Mouse (Mus musculus) kidney, adult 2 months (tissue): ENCODE results near the gene Grm2. TPM values are rescaled to one million over a fixed set of nuclear protein-coding genes. Genes with fewer than 3 reads are reported as not detected.
A peak's percentile ranks its signal among the peaks of the same experiment; 100 is the strongest.
"Not testable (repeated sequence)": the region's sequence is repeated elsewhere in the genome, so short reads cannot be mapped to it uniquely, and the experiment has no call there.

ENCODE experiments used
- DNase-seq: peaks from one replicate; pipeline ENCODE4 v3.0.0; 2021
- H3K27ac ChIP-seq: fragments of 200-500 bp; 2 replicates; pipeline ENCODE4 v1.5.1; 2012; ENCODE audit warnings: low read depth, low read length, control low read depth, inconsistent platforms; ENCODE audit not compliant: insufficient read depth
- H3K27me3 ChIP-seq: fragments of 200-500 bp; replicated peaks from 2 replicates; pipeline ENCODE4 v1.6.1; 2012; ENCODE audit warnings: mild to moderate bottlenecking, moderate library complexity, low read length, inconsistent platforms; ENCODE audit not compliant: control insufficient read depth, insufficient read depth
- H3K36me3 ChIP-seq: fragments of 200-500 bp; 2 replicates; pipeline ENCODE4 v1.6.1; 2012; ENCODE audit warnings: mild to moderate bottlenecking, moderate library complexity, low read length, inconsistent platforms; ENCODE audit not compliant: control insufficient read depth, insufficient read depth
- H3K4me1 ChIP-seq: fragments of 200-500 bp; 2 replicates; pipeline ENCODE4 v1.6.1; 2011; ENCODE audit warnings: low read length; ENCODE audit not compliant: control insufficient read depth, insufficient read depth
- H3K4me3 ChIP-seq: fragments of 200-500 bp; 2 replicates; pipeline ENCODE4 v1.5.1; 2011; ENCODE audit warnings: mild to moderate bottlenecking, low read depth, low read length, control low read depth; ENCODE audit not compliant: insufficient read depth
- CTCF ChIP-seq: fragments of 200-500 bp; conservative IDR thresholded peaks from 2 replicates; pipeline ENCODE4 v1.5.1; 2011; ENCODE audit warnings: low read depth, mild to moderate bottlenecking, control low read depth, low read length, moderate library complexity, mixed read lengths; ENCODE audit not compliant: insufficient read depth, insufficient read length
- POLR2A ChIP-seq: fragments of 200-500 bp; IDR thresholded peaks from one replicate; pipeline ENCODE4 v1.6.1; 2011; ENCODE audit warnings: low read depth, low read length, control low read depth
- WGBS: fragments of 180-500 bp; shearing (Covaris S2); methylation state at CpG from one replicate; pipeline ENCODE4 v1.1.7; 2018; 5-methylcytosine and 5-hydroxymethylcytosine counted together
- polyA plus RNA-seq: library from polyadenylated mRNA; depleted of rRNA; stranded (reverse); fragments of >200 nt; gene quantifications from 2 replicates; pipeline ENCODE4 v1.2.3, GENCODE M21; 2012

The Grm2 gene
- polyA plus RNA-seq, 1 experiment: not detected

DNA sequence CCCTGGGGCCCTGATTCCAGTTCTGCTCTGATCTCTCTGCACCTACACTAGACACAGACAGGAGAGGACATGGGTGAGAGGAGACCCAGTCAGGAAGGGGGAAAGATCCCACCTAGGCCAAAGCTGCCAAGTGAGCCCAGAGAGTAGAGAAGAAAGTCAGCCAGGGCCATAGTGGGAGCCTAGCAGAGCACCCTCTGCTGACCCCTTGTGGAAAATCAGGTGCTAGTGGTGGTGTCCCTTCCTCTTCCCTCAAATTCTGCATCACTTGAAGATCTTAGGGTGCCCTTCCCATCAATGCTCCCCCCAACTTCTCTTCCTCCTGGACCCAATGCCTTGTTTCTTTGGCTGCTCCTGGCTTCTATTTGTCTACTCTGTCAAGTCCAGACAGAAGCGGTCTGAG is 3.2 kb downstream of the Grm2 start:
- Histone ChIP-seq H3K27ac (no peak overlapping the region), H3K4me3 (no peak overlapping the region), H3K27me3 (0 out of 2 replicates have a peak, but pooled peaks cover 4% of the 10 kb centered on the region), H3K4me1 (no peaks in the 10 kb centered on the region), H3K36me3 (no peaks in the 10 kb centered on the region)
- no peak for DNase-seq
- peak; percentile 30; the same call in 1 of the 2 replicates for TF ChIP-seq CTCF
- TF ChIP-seq POLR2A: no peak
- WGBS: 56% methylated on average over 1 of the region's 1 CpGs

DNA sequence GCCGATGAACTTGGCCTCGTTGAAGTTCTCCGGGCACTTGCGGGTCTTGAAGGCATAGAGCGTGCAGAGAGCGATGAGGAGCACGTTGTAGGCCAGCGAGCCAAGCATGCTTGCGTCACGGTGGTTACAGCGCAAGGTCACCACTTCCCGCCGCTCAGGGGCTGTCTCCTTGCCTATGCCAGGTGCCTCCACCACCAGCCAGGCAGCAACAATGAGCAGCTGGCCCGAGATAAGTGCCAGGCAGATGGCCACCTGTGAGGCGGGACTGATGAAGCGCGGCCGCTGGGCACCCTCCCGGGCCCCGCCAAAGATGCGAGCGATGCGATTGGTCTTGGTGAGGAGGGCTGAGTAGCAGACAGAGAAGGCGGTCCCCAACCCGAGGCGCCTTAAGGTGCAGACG is 8.7 kb downstream of the Grm2 start:
- no peak for TF ChIP-seq CTCF
- no peak for TF ChIP-seq POLR2A
- H3K27ac ChIP-seq: no peak overlapping the region
- no peaks in the 10 kb centered on the region for H3K36me3 ChIP-seq
- WGBS: 76% methylated on average over 27 of the region's 27 CpGs
- H3K4me1 ChIP-seq: no peaks in the 10 kb centered on the region
- no peak for DNase-seq
- H3K4me3 ChIP-seq: no peak overlapping the region
- H3K27me3 ChIP-seq: no peaks in the 10 kb centered on the region

DNA sequence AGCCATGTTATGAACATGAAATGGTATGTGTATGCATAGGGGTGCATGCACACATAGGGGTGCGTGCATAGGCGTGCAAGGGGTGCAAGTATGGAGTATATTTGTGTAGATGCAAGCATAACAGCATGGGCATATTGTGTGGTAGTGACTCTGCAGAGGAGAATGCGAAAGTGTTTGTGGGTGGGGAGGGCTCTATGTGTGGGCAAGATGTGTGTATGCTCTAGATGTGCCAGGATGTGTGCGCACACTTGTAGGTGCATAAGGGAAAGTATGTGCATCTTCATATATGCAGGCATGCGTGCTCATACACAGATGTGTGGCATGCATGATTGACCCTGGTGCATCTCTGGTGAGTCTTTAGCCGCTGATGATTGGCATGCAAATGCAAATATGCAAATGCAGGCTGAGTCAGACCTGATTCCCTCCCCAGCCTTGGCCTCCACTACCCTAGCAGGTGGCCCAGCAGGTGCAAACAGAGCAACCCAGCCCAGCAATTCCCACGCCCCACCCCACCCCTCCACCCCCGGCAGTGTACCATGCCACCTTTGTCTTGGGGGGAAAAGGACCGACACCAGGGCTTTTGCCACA is 10.1 kb downstream of the Grm2 start:
- no peaks in the 10 kb centered on the region for H3K4me1 ChIP-seq
- no peaks in the 10 kb centered on the region for H3K36me3 ChIP-seq
- no peak overlapping the region for H3K4me3 ChIP-seq
- H3K27me3 ChIP-seq: no peaks in the 10 kb centered on the region
- DNase-seq: no peak
- TF ChIP-seq CTCF (no peak), POLR2A (no peak)
- no peak overlapping the region for H3K27ac ChIP-seq
- WGBS: 78% methylated on average over 9 of the region's 9 CpGs

DNA sequence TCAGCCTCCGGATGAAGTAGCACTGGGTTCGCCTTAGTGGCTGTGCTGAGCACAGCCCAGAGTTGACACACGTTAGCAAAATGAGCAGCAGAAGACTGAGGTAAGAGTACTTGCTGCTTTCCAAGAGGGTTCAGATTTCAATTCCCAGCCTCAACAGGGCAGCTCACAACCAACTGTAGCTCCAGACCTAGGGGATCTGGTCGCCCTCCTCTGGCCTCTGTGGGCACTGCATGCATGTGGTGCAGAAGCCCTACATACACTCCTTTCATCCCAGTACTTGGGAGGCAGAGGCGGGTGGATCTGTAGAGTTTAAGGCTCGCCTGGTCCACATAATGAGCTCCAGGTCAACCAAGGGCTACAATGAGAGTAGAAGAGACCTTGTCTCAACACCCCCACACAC is 12.1 kb downstream of the Grm2 start:
- no peak for DNase-seq
- H3K27me3 ChIP-seq: no peaks in the 10 kb centered on the region
- TF ChIP-seq POLR2A: no peak
- TF ChIP-seq CTCF: no peak
- H3K27ac ChIP-seq: no peak overlapping the region
- H3K4me3 ChIP-seq: no peak overlapping the region
- no peaks in the 10 kb centered on the region for H3K36me3 ChIP-seq
- WGBS: 69% methylated on average over 6 of the region's 6 CpGs
- no peaks in the 10 kb centered on the region for H3K4me1 ChIP-seq

DNA sequence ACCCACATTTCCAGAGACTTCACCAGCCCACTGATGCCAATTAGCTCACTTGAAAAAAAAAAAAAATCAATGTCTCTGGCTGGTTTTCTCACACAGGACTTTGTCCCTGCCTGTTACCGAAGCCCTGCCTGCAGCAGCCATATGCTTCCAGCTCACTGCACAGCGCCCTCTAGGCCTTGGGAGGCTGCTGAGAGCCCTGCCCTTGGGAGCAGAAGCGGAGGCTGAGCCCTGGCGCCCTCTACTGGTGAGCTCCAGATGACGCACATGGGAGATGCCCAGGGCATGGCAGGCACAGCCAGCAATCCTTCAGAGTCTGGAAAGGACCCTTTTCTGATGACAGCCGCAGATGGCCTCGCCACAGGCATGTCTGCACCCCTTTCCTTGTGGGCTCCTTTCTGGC is 12.8 kb downstream of the Grm2 start:
- 26% methylated on average over 7 of the region's 7 CpGs for WGBS
- TF ChIP-seq POLR2A (no peak), CTCF (peak; percentile 97)
- no peak overlapping the region for H3K27ac ChIP-seq
- no peaks in the 10 kb centered on the region for H3K36me3 ChIP-seq
- no peaks in the 10 kb centered on the region for H3K4me1 ChIP-seq
- H3K27me3 ChIP-seq: no peaks in the 10 kb centered on the region
- no peak overlapping the region for H3K4me3 ChIP-seq
- DNase-seq: peak; percentile 70

DNA sequence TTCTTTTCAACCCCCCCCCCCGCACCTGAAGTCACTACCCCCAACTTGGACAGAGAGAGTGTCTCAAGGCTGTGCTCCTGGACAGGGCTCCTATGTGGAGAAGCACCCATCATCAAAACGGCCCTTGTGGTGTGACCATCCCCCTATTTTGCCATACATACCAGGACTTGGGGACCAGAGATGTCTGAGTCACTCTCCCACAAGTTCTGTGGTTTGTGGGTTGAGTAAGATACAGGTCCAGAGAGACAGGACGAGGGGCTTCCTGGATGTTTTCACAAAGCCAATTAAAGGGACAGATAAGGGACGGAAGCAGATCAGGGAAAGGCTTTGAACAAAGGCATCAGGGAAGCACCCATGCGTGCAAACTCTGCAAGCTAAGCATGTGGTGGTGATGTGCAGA is 14.5 kb downstream of the Grm2 start:
- Histone ChIP-seq H3K27ac (no peak overlapping the region), H3K4me3 (no peak overlapping the region), H3K36me3 (no peaks in the 10 kb centered on the region), H3K27me3 (no peaks in the 10 kb centered on the region), H3K4me1 (no peaks in the 10 kb centered on the region)
- no peak for TF ChIP-seq CTCF
- no peak for TF ChIP-seq POLR2A
- WGBS: 52% methylated on average over 5 of the region's 5 CpGs
- no peak for DNase-seq

DNA sequence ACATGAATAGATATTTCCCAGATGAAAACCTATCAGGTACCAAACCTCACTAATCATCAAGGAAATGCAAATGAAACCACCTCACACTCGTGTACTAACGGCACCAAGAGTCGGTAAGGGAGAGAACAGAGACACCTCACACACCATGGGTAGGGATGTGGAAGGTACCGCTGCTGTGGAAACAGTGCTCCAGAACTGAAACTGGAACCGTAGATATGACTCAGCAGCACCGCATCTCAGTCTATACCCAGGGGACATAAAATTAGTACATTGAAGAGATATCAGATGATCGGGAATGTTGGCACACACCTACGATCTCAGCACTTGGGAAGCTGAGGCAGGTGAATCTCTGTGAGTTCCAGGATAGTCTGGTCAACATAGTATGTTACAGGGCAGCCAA is 17.7 kb downstream of the Grm2 start:
- Histone ChIP-seq H3K27ac (no peak overlapping the region), H3K4me1 (no peaks in the 10 kb centered on the region), H3K36me3 (no peaks in the 10 kb centered on the region), H3K27me3 (no peaks in the 10 kb centered on the region; the same call in 1 of the 2 replicates), H3K4me3 (no peak overlapping the region)
- TF ChIP-seq POLR2A (no peak), CTCF (no peak)
- no peak for DNase-seq
- 88% methylated on average over 8 of the region's 8 CpGs for WGBS

DNA sequence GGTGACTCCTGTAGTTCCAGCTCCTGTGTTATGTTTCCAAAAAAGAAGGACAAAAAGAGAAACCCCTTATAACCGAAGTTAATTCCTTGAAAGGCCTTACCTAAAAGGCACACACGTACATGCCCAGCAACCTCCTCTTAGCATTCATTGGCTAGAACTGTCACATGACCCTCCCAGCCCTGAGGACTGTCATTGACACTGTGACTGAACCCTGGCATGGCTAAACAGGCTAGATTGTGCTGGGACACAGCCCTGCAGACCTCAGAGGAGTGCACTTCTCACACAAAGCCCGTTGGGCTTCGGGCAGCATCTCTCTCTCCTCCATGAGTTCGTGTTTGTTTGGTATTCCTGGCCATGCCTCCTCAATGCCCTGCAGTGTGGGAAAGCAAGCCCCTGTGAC is 23.7 kb downstream of the Grm2 start:
- TF ChIP-seq CTCF (no peak), POLR2A (no peak)
- H3K27me3 ChIP-seq: no peaks in the 10 kb centered on the region; the same call in 1 of the 2 replicates
- no peak for DNase-seq
- no peak overlapping the region for H3K4me3 ChIP-seq
- H3K36me3 ChIP-seq: no peaks in the 10 kb centered on the region
- H3K4me1 ChIP-seq: no peaks in the 10 kb centered on the region
- no peak overlapping the region for H3K27ac ChIP-seq
- WGBS: 66% methylated on average over 5 of the region's 5 CpGs

DNA sequence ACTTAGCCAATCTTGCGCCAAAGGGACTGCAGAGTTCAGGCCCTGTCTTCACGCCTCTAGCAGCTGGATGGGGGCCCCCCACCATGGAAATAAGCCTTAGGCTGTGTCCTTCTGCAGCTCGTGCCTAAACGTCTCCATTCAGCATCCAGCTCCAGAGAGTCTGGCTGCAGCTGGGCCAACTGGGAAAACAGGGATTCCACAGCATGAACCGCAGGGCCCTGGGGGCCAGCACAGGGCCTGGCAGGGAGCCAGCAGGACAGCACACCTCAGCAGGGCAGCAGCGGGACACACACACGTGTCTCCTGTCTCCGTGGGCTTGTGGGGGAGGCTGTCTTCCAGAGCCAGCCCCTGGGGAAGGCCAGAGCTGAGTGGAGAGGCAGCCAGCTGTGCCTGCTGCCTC is 28.1 kb downstream of the Grm2 start:
- not testable (repeated sequence) for DNase-seq, H3K27ac ChIP-seq, H3K27me3 ChIP-seq, H3K36me3 ChIP-seq, H3K4me3 ChIP-seq, H3K4me1 ChIP-seq
- 21% methylated on average over 8 of the region's 8 CpGs for WGBS
